Mouse (Mus musculus) midbrain, embryonic 12.5 days (tissue): ENCODE data around the gene Pgf. TPM values are rescaled to one million over a fixed set of nuclear protein-coding genes. Genes with fewer than 3 reads are reported as not detected.
"Not testable (repeated sequence)": the region's sequence is repeated elsewhere in the genome, so short reads cannot be mapped to it uniquely, and the experiment has no call there.

Source experiments
- ATAC-seq: fragments of 200-750 bp; cut with Nextera tagmentation; 2 replicates; pipeline ENCODE4 v1.8.0; 2017; ENCODE audit warnings: low read depth, moderate TSS enrichment, moderate library complexity; ENCODE audit not compliant: low FRiP score
- H3K27ac ChIP-seq: fragments of 300-500 bp; sonication (generic); replicated peaks from 2 replicates; pipeline ENCODE4 v1.5.1; 2016; ENCODE audit warnings: mild to moderate bottlenecking
- H3K27me3 ChIP-seq: fragments of 300-500 bp; sonication (generic); 2 replicates; pipeline ENCODE4 v1.6.1; 2016; ENCODE audit warnings: mild to moderate bottlenecking
- H3K36me3 ChIP-seq: fragments of 300-500 bp; sonication (generic); 2 replicates; pipeline ENCODE4 v1.6.1; 2016
- H3K4me1 ChIP-seq: fragments of 300-500 bp; sonication (generic); 2 replicates; pipeline ENCODE4 v1.6.1; 2016
- H3K4me2 ChIP-seq: fragments of 300-500 bp; sonication (generic); replicated peaks from 2 replicates; pipeline ENCODE4 v1.6.1; 2016; ENCODE audit warnings: mild to moderate bottlenecking, moderate library complexity
- H3K4me3 ChIP-seq: fragments of 300-500 bp; sonication (generic); 2 replicates; pipeline ENCODE4 v1.5.1; 2016; ENCODE audit warnings: mild to moderate bottlenecking
- H3K9ac ChIP-seq: fragments of 300-500 bp; sonication (generic); replicated peaks from 2 replicates; pipeline ENCODE4 v1.6.1; 2016; ENCODE audit warnings: mild to moderate bottlenecking, moderate library complexity
- H3K9me3 ChIP-seq: fragments of 300-500 bp; sonication (generic); 2 replicates; pipeline ENCODE4 v1.6.1; 2016; ENCODE audit warnings: mild to moderate bottlenecking
- WGBS: fragments of 180-500 bp; shearing (Covaris S2); methylation state at CpG from one replicate; pipeline ENCODE4 v1.1.7; 2016; 5-methylcytosine and 5-hydroxymethylcytosine counted together
- polyA plus RNA-seq: library from polyadenylated mRNA; unstranded; fragments of >200 nt; fragmentation: Nextera tagmentation; extraction: Ambion mirVana; gene quantifications from 2 replicates; pipeline ENCODE4 v1.2.1, GENCODE M21; 2016

Gene Pgf
- polyA plus RNA-seq, 1 experiment from 2014 or later = 5.7 TPM

- Histone ChIP-seq H3K27ac (no peak overlapping the region), H3K4me1 (peaks cover 15% of the 10 kb centered on the region), H3K9ac (peak overlapping the region; percentile 35), H3K9me3 (no peaks in the 10 kb centered on the region), H3K36me3 (no peaks in the 10 kb centered on the region), H3K4me2 (peak overlapping the region; percentile 47), H3K4me3 (peak overlapping the region; percentile 44), H3K27me3 (peaks cover 31% of the 10 kb centered on the region)
- peak; percentile 30; the same call in 1 of the 2 replicates for ATAC-seq
- WGBS = 7% methylated on average over 20 of the region's 20 CpGs
Observed at GRCm38 (mm10) chr12:85150321-85151001, 27.1 kb downstream of the Pgf start.

- no peaks in the 10 kb centered on the region for H3K9me3 ChIP-seq
- H3K4me1 ChIP-seq = peaks cover 15% of the 10 kb centered on the region
- no peak overlapping the region for H3K4me3 ChIP-seq
- no peak overlapping the region for H3K27ac ChIP-seq
- no peak overlapping the region for H3K4me2 ChIP-seq
- no peak overlapping the region for H3K9ac ChIP-seq
- ATAC-seq = no peak
- no peaks in the 10 kb centered on the region for H3K36me3 ChIP-seq
- WGBS = 75% methylated on average over 9 of the region's 9 CpGs
- H3K27me3 ChIP-seq = peaks cover 31% of the 10 kb centered on the region
Observed at GRCm38 (mm10) chr12:85146881-85147280, 30.7 kb downstream of the Pgf start.

- H3K27ac ChIP-seq = no peak overlapping the region
- H3K9ac ChIP-seq = no peak overlapping the region
- no peaks in the 10 kb centered on the region for H3K9me3 ChIP-seq
- peaks cover 26% of the 10 kb centered on the region for H3K27me3 ChIP-seq
- no peaks in the 10 kb centered on the region for H3K36me3 ChIP-seq
- 40% methylated on average over 9 of the region's 11 CpGs for WGBS
- no peak overlapping the region for H3K4me3 ChIP-seq
- no peak for ATAC-seq
- peaks cover 15% of the 10 kb centered on the region for H3K4me1 ChIP-seq
- H3K4me2 ChIP-seq = no peak overlapping the region
Observed at GRCm38 (mm10) chr12:85146355-85146754, 31.2 kb downstream of the Pgf start.

GRCm38 (mm10) chr12:85145630-85146029, 32.0 kb downstream of the Pgf start:
- Histone ChIP-seq H3K27me3 (peaks cover 19% of the 10 kb centered on the region), H3K27ac (no peak overlapping the region), H3K9me3 (no peaks in the 10 kb centered on the region), H3K4me3 (no peak overlapping the region), H3K36me3 (no peaks in the 10 kb centered on the region), H3K4me2 (no peak overlapping the region), H3K9ac (no peak overlapping the region), H3K4me1 (peaks cover 11% of the 10 kb centered on the region)
- ATAC-seq = no peak
- WGBS = 75% methylated on average over 9 of the region's 9 CpGs

GRCm38 (mm10) chr12:85144821-85145220, 32.8 kb downstream of the Pgf start:
- H3K4me1 ChIP-seq = peaks cover 5% of the 10 kb centered on the region
- H3K4me2 ChIP-seq = no peak overlapping the region
- H3K9ac ChIP-seq = no peak overlapping the region
- 87% methylated on average over 4 of the region's 4 CpGs for WGBS
- H3K4me3 ChIP-seq = no peak overlapping the region
- H3K9me3 ChIP-seq = no peaks in the 10 kb centered on the region
- H3K27me3 ChIP-seq = peaks cover 17% of the 10 kb centered on the region
- H3K36me3 ChIP-seq = no peaks in the 10 kb centered on the region
- no peak overlapping the region for H3K27ac ChIP-seq
- ATAC-seq = no peak

GRCm38 (mm10) chr12:85144276-85144675, 33.3 kb downstream of the Pgf start:
- not testable (repeated sequence) for H3K27ac ChIP-seq, H3K4me3 ChIP-seq, H3K4me2 ChIP-seq, H3K4me1 ChIP-seq, H3K9me3 ChIP-seq, H3K9ac ChIP-seq, ATAC-seq, H3K36me3 ChIP-seq
- 64% methylated on average over 2 of the region's 2 CpGs for WGBS
- peaks cover 13% of the 10 kb centered on the region for H3K27me3 ChIP-seq

GRCm38 (mm10) chr12:85142803-85143202, 34.8 kb downstream of the Pgf start:
- H3K27ac ChIP-seq = no peak overlapping the region
- WGBS = 15% methylated on average over 4 of the region's 4 CpGs
- no peaks in the 10 kb centered on the region for H3K36me3 ChIP-seq
- no peaks in the 10 kb centered on the region for H3K9me3 ChIP-seq
- peaks cover 5% of the 10 kb centered on the region for H3K4me1 ChIP-seq
- no peak overlapping the region for H3K4me3 ChIP-seq
- no peak overlapping the region for H3K9ac ChIP-seq
- peaks cover 7% of the 10 kb centered on the region for H3K27me3 ChIP-seq
- H3K4me2 ChIP-seq = no peak overlapping the region
- ATAC-seq = peak; percentile 64; the same call in 1 of the 2 replicates

- 86% methylated on average over 6 of the region's 6 CpGs for WGBS
- no peaks in the 10 kb centered on the region for H3K4me1 ChIP-seq
- peaks cover 7% of the 10 kb centered on the region for H3K27me3 ChIP-seq
- H3K27ac ChIP-seq = no peak overlapping the region
- no peaks in the 10 kb centered on the region for H3K9me3 ChIP-seq
- no peak overlapping the region for H3K4me2 ChIP-seq
- H3K36me3 ChIP-seq = no peaks in the 10 kb centered on the region
- no peak for ATAC-seq
- H3K4me3 ChIP-seq = no peak overlapping the region
- H3K9ac ChIP-seq = no peak overlapping the region
Observed at GRCm38 (mm10) chr12:85141096-85141495, 36.5 kb downstream of the Pgf start.

- H3K36me3 ChIP-seq = peaks cover 7% of the 10 kb centered on the region
- H3K27me3 ChIP-seq = peaks cover 7% of the 10 kb centered on the region
- no peak for ATAC-seq
- H3K9me3 ChIP-seq = no peaks in the 10 kb centered on the region
- H3K4me1 ChIP-seq = no peaks in the 10 kb centered on the region
- no peak overlapping the region for H3K27ac ChIP-seq
- WGBS = 44% methylated on average over 18 of the region's 18 CpGs
- H3K4me2 ChIP-seq = no peak overlapping the region
- H3K4me3 ChIP-seq = no peak overlapping the region
- no peak overlapping the region for H3K9ac ChIP-seq
Observed at GRCm38 (mm10) chr12:85140036-85140701, 37.4 kb downstream of the Pgf start.

- Histone ChIP-seq H3K27ac (no peak overlapping the region), H3K36me3 (peaks cover 39% of the 10 kb centered on the region), H3K27me3 (peaks cover 7% of the 10 kb centered on the region), H3K4me1 (no peaks in the 10 kb centered on the region), H3K9ac (no peak overlapping the region), H3K4me3 (no peak overlapping the region), H3K9me3 (no peaks in the 10 kb centered on the region), H3K4me2 (no peak overlapping the region)
- 81% methylated on average over 4 of the region's 4 CpGs for WGBS
- no peak for ATAC-seq
Observed at GRCm38 (mm10) chr12:85136627-85137026, 41.0 kb downstream of the Pgf start.

GRCm38 (mm10) chr12:85135513-85136470, 41.8 kb downstream of the Pgf start:
- WGBS = 81% methylated on average over 19 of the region's 19 CpGs
- no peak overlapping the region for H3K9ac ChIP-seq
- peaks cover 48% of the 10 kb centered on the region for H3K36me3 ChIP-seq
- no peaks in the 10 kb centered on the region for H3K9me3 ChIP-seq
- H3K4me3 ChIP-seq = no peak overlapping the region
- H3K27me3 ChIP-seq = peaks cover 7% of the 10 kb centered on the region
- no peaks in the 10 kb centered on the region for H3K4me1 ChIP-seq
- H3K27ac ChIP-seq = no peak overlapping the region
- H3K4me2 ChIP-seq = no peak overlapping the region
- no peak for ATAC-seq
